Mouse (Mus musculus) right cerebral cortex, adult 18-20 months (tissue): Measurements from ENCODE around the gene Cfap73.

Experiments
- DNase-seq: peaks from one replicate; pipeline ENCODE4 v3.0.0; 2022; ENCODE audit warnings: mixed read lengths

The Cfap73 gene

GRCm38 (mm10) chr5:120647361-120647760 lies 13.3 kb upstream of the Cfap73 start:
- no peak for DNase-seq

GRCm38 (mm10) chr5:120645851-120646250 lies 11.8 kb upstream of the Cfap73 start:
- DNase-seq = no peak

GRCm38 (mm10) chr5:120644227-120644626 lies 10.2 kb upstream of the Cfap73 start:
- no peak for DNase-seq

GRCm38 (mm10) chr5:120643365-120644085 lies 9.5 kb upstream of the Cfap73 start:
- DNase-seq = no peak

GRCm38 (mm10) chr5:120640094-120640493 lies 6.1 kb upstream of the Cfap73 start:
- DNase-seq = no peak

GRCm38 (mm10) chr5:120635633-120636032 lies 1.6 kb upstream of the Cfap73 start:
- DNase-seq = no peak

- no peak for DNase-seq
Measured at GRCm38 (mm10) chr5:120634860-120635259, 825 bp upstream of the Cfap73 start.

GRCm38 (mm10) chr5:120631892-120632291 lies 2.1 kb downstream of the Cfap73 start:
- DNase-seq = no peak

GRCm38 (mm10) chr5:120631128-120631527 lies 2.9 kb downstream of the Cfap73 start:
- DNase-seq = no peak

GRCm38 (mm10) chr5:120628624-120629023 lies 5.4 kb downstream of the Cfap73 start:
- DNase-seq = peak; percentile 4

GRCm38 (mm10) chr5:120627515-120628300 lies 6.3 kb downstream of the Cfap73 start:
- DNase-seq = no peak

- DNase-seq = no peak
Measured at GRCm38 (mm10) chr5:120626399-120626798, 7.6 kb downstream of the Cfap73 start.

GRCm38 (mm10) chr5:120624427-120624826 lies 9.6 kb downstream of the Cfap73 start:
- no peak for DNase-seq

- DNase-seq = no peak
Measured at GRCm38 (mm10) chr5:120622198-120622851, 11.7 kb downstream of the Cfap73 start.

GRCm38 (mm10) chr5:120621846-120622197 lies 12.2 kb downstream of the Cfap73 start:
- no peak for DNase-seq

GRCm38 (mm10) chr5:120621078-120621765 lies 12.8 kb downstream of the Cfap73 start:
- no peak for DNase-seq

GRCm38 (mm10) chr5:120620375-120621077 lies 13.5 kb downstream of the Cfap73 start:
- peak; percentile 82 for DNase-seq

- DNase-seq = no peak
Measured at GRCm38 (mm10) chr5:120619201-120619600, 14.8 kb downstream of the Cfap73 start.

- DNase-seq = no peak
Measured at GRCm38 (mm10) chr5:120618778-120619177, 15.3 kb downstream of the Cfap73 start.

- no peak for DNase-seq
Measured at GRCm38 (mm10) chr5:120615903-120616302, 18.1 kb downstream of the Cfap73 start.

- peak; percentile 100 for DNase-seq
Measured at GRCm38 (mm10) chr5:120612822-120613604, 21.0 kb downstream of the Cfap73 start.

- peak; percentile 97 for DNase-seq
Measured at GRCm38 (mm10) chr5:120612442-120612821, 21.6 kb downstream of the Cfap73 start, which contains the start of the genes Rita1 and Ddx54. Gene Rita1 (minus strand): TSS chr5:120612589. Gene Ddx54 (plus strand): TSS chr5:120612739.
